In the genomic region with DNA sequence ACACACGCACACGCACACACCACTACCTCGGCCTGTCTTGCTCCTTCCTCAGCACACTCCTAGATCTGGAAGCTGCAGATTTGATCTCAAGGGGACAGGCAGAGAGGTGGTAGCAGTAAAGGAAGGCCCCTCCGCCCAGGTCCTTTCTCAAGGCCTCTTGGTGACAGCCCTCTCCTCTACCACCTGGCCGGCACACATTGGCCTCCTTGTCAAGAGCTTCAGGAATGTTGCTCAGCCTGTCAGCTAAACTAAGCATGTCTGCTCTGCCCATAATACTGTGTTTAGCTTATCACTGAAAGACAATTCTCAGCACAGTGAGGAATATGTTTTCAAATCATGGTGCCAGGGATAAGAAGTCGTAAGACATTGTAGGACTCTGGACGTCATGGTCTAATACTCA, we compare ENCODE assay signal across 16 mouse cellular contexts. TPM values are rescaled to one million over a fixed set of nuclear protein-coding genes. Genes with fewer than 3 reads are reported as not detected.
DNase-seq lines count a peak whose midpoint lies in the region; ATAC-seq and TF ChIP-seq lines count a peak whose summit lies in the region.
"Had no signal": no experiment of that assay in that cellular context is flagged by ENCODE, and none has a peak within 500 bp of the region (broad histone marks: within the 10 kb centered on the region; RNA-seq: fewer than 3 reads in every experiment).

No protein-coding gene starts in this region.

- TF ChIP-seq CTCF in left cerebral cortex, adult 2 months (IDR thresholded peaks at IDR 0.05) = no peak
- no peak for TF ChIP-seq CTCF in hindbrain, postnatal 0 days (IDR thresholded peaks at IDR 0.05; ENCODE audit: low read depth)

- peaks cover 19% of the 10 kb centered on the region for H3K36me3 ChIP-seq in neural tube, embryonic 13.5 days
- peaks cover 18% of the 10 kb centered on the region for H3K36me3 ChIP-seq in hindbrain, postnatal 0 days (ENCODE audit: insufficient read depth, low read length)

- no peak overlapping the region for H3K4me2 ChIP-seq in neural tube, embryonic 13.5 days
- no peak overlapping the region for H3K4me2 ChIP-seq in hindbrain, postnatal 0 days (ENCODE audit: low read depth, low read length)
- H3K4me2 ChIP-seq: limb, embryonic 15.5 days had no signal

- H3K27me3 ChIP-seq in neural tube, embryonic 13.5 days = no peaks in the 10 kb centered on the region
- H3K27me3 ChIP-seq in hindbrain, postnatal 0 days (ENCODE audit: insufficient read depth, low read length) = no peaks in the 10 kb centered on the region
- H3K27me3 ChIP-seq: limb, embryonic 15.5 days had no signal

- H3K4me3 ChIP-seq in left cerebral cortex, adult 2 months = no peak overlapping the region
- H3K4me3 ChIP-seq in neural tube, embryonic 13.5 days = no peak overlapping the region
- H3K4me3 ChIP-seq in hindbrain, postnatal 0 days (ENCODE audit: low read length) = no peak overlapping the region
- H3K4me3 ChIP-seq: gastrocnemius, adult 2 months; limb, embryonic 15.5 days had no signal

- intact Hi-C loops in left cerebral cortex, adult 2 months (cut with DNase I) = no loop called here
- intact Hi-C loops in left cerebral cortex, postnatal 4 days (cut with DNase I) = no loop called here

- WGBS in neural tube, embryonic 13.5 days = 81% methylated on average over 7 of the region's 7 CpGs
- WGBS in hindbrain, postnatal 0 days = 53% methylated on average over 7 of the region's 7 CpGs

- H3K9me3 ChIP-seq in neural tube, embryonic 13.5 days = no peaks in the 10 kb centered on the region
- H3K9me3 ChIP-seq in hindbrain, postnatal 0 days (ENCODE audit: low read length) = no peaks in the 10 kb centered on the region
- H3K9me3 ChIP-seq: limb, embryonic 15.5 days had no signal

- ATAC-seq in neural tube, embryonic 13.5 days (ENCODE audit: low read depth) = no peak
- ATAC-seq in hindbrain, postnatal 0 days = 0 out of 2 replicates have a peak, but pooled peaks have one; percentile 30
- ATAC-seq: intestine, embryonic 16.5 days had no signal

- peak overlapping the region; percentile 58 for H3K27ac ChIP-seq in left cerebral cortex, adult 2 months
- H3K27ac ChIP-seq in neural tube, embryonic 13.5 days (replicated peaks) = peak overlapping the region; percentile 61
- peak overlapping the region; percentile 83 for H3K27ac ChIP-seq in hindbrain, postnatal 0 days
- H3K27ac ChIP-seq: gastrocnemius, adult 2 months; limb, embryonic 15.5 days; macrophage had no signal

- DNase-seq in left cerebral cortex, adult 2 months (ENCODE audit: extremely low spot score in 1 of 2, low spot score in 2 of 2) = no peak
- DNase-seq in left cerebral cortex, postnatal 4 days = no peak
- DNase-seq in neural tube, embryonic 10.5 days (ENCODE audit: extremely low spot score, low spot score) = no peak
- DNase-seq in hindbrain, postnatal 0 days (ENCODE audit: low spot score) = no peak
- DNase-seq in thymus, postnatal 36 days = no peak
- no peak for DNase-seq in urinary bladder, postnatal 10 days (ENCODE audit: low spot score)
- DNase-seq: gastrocnemius, adult 2 months; heart, postnatal 10 days had no signal

- H3K9ac ChIP-seq in neural tube, embryonic 13.5 days = no peak overlapping the region
- H3K9ac ChIP-seq in hindbrain, postnatal 0 days (replicated peaks; ENCODE audit: low read length) = no peak overlapping the region
- H3K9ac ChIP-seq: limb, embryonic 15.5 days had no signal

- H3K4me1 ChIP-seq in neural tube, embryonic 13.5 days (replicated peaks) = peaks cover 16% of the 10 kb centered on the region
- peaks cover 18% of the 10 kb centered on the region for H3K4me1 ChIP-seq in hindbrain, postnatal 0 days (ENCODE audit: insufficient read depth, low read length)
- H3K4me1 ChIP-seq: limb, embryonic 15.5 days had no signal

RNA-seq across cellular contexts. Expression of a gene that starts 13.3 kb away (rescaled TPM):
- 10 to 100 TPM; 13.3 to 17.8 TPM for total RNA-seq in left cerebral cortex, adult 2 months (2021)
- total RNA-seq in left cerebral cortex, postnatal 4 days (2021) = 1 to 10 TPM; 3.0 to 9.0 TPM
- polyA plus RNA-seq in neural tube, embryonic 13.5 days (2015; fragmentation: Nextera tagmentation; extraction: Ambion mirVana) = 0.56 and 0.98 TPM in 2 replicates
- 101 and 162 TPM in 2 replicates for total RNA-seq in hindbrain, postnatal 0 days (2014; rRNA removed)
- 95.3 and 112 TPM in 2 replicates for polyA plus RNA-seq in hindbrain, postnatal 0 days (2015; fragmentation: Nextera tagmentation; extraction: Ambion mirVana)
- total RNA-seq: ES-E14 had no signal
- polyA plus RNA-seq: forebrain, embryonic 11.5 days; macrophage had no signal

RNA-seq across cellular contexts. Expression of a gene that starts 19.7 kb away (rescaled TPM):
- total RNA-seq in left cerebral cortex, adult 2 months (2021) = not detected
- total RNA-seq in left cerebral cortex, postnatal 4 days (2021) = under 1 TPM in 1 of 2 experiments, not detected in 1; 0.32 TPM
- polyA plus RNA-seq in neural tube, embryonic 13.5 days (2015; fragmentation: Nextera tagmentation; extraction: Ambion mirVana) = 0.63 TPM in 1 of 2 replicates, not detected in the other
- not detected in 2 replicates for total RNA-seq in hindbrain, postnatal 0 days (2014; rRNA removed)
- polyA plus RNA-seq in hindbrain, postnatal 0 days (2015; fragmentation: Nextera tagmentation; extraction: Ambion mirVana) = 0.29 and 0.39 TPM in 2 replicates
- total RNA-seq: ES-E14; gastrocnemius, adult 2 months; heart, adult 8-10 months; heart, postnatal 10 days had no signal
- polyA plus RNA-seq: forebrain, embryonic 11.5 days; kidney, embryonic 16.5 days; macrophage had no signal

RNA-seq across cellular contexts. Expression of a gene that starts 35.6 kb away (rescaled TPM):
- 10 to 100 TPM; 35.1 to 46.5 TPM for total RNA-seq in left cerebral cortex, adult 2 months (2021)
- 10 to 100 TPM; 37.2 to 38.6 TPM for total RNA-seq in left cerebral cortex, postnatal 4 days (2021)
- polyA plus RNA-seq in neural tube, embryonic 13.5 days (2015; fragmentation: Nextera tagmentation; extraction: Ambion mirVana) = 33.0 and 33.1 TPM in 2 replicates
- 29.4 and 30.0 TPM in 2 replicates for total RNA-seq in hindbrain, postnatal 0 days (2014; rRNA removed)
- 17.3 and 21.4 TPM in 2 replicates for polyA plus RNA-seq in hindbrain, postnatal 0 days (2015; fragmentation: Nextera tagmentation; extraction: Ambion mirVana)
